Mouse (Mus musculus) neural tube, embryonic 15.5 days (tissue): ENCODE data around the gene Ifit1bl1. TPM values are rescaled to one million over a fixed set of nuclear protein-coding genes. Genes with fewer than 3 reads are reported as not detected.
"Not testable (repeated sequence)": the region's sequence is repeated elsewhere in the genome, so short reads cannot be mapped to it uniquely, and the experiment has no call there.

Source experiments
- ATAC-seq: fragments of 200-750 bp; cut with Nextera tagmentation; 2 replicates; pipeline ENCODE4 v1.8.0; 2017; ENCODE audit warnings: mild to moderate bottlenecking, moderate TSS enrichment, moderate library complexity; ENCODE audit not compliant: low FRiP score
- H3K27ac ChIP-seq: fragments of 300-500 bp; sonication (generic); replicated peaks from 2 replicates; pipeline ENCODE4 v1.5.1; 2015; ENCODE audit warnings: mild to moderate bottlenecking, inconsistent platforms
- H3K27me3 ChIP-seq: fragments of 300-500 bp; sonication (generic); replicated peaks from 2 replicates; pipeline ENCODE4 v1.6.1; 2015; ENCODE audit warnings: inconsistent platforms
- H3K36me3 ChIP-seq: fragments of 300-500 bp; sonication (generic); 2 replicates; pipeline ENCODE4 v1.6.1; 2015; ENCODE audit warnings: inconsistent platforms
- H3K4me1 ChIP-seq: fragments of 300-500 bp; sonication (generic); 2 replicates; pipeline ENCODE4 v1.6.1; 2015; ENCODE audit warnings: inconsistent platforms
- H3K4me2 ChIP-seq: fragments of 300-500 bp; sonication (generic); 2 replicates; pipeline ENCODE4 v1.6.1; 2015; ENCODE audit warnings: inconsistent platforms, mild to moderate bottlenecking, moderate library complexity
- H3K4me3 ChIP-seq: fragments of 300-500 bp; sonication (generic); replicated peaks from 2 replicates; pipeline ENCODE4 v1.5.1; 2015; ENCODE audit warnings: mild to moderate bottlenecking, inconsistent platforms
- H3K9ac ChIP-seq: fragments of 300-500 bp; sonication (generic); replicated peaks from 2 replicates; pipeline ENCODE4 v1.6.1; 2015; ENCODE audit warnings: mild to moderate bottlenecking, inconsistent platforms
- H3K9me3 ChIP-seq: fragments of 300-500 bp; sonication (generic); replicated peaks from 2 replicates; pipeline ENCODE4 v1.6.1; 2016; ENCODE audit warnings: inconsistent platforms
- WGBS: fragments of 180-500 bp; shearing (Covaris S2); methylation state at CpG from one replicate; pipeline ENCODE4 v1.1.7; 2015; ENCODE audit warnings: mixed read lengths; 5-methylcytosine and 5-hydroxymethylcytosine counted together
- polyA plus RNA-seq: library from polyadenylated mRNA; unstranded; fragments of >200 nt; fragmentation: Nextera tagmentation; extraction: Ambion mirVana; gene quantifications from 2 replicates; pipeline ENCODE4 v1.2.1, GENCODE M21; 2015

The Ifit1bl1 gene
- polyA plus RNA-seq, 1 experiment from 2014 or later = 1.7 TPM

DNA sequence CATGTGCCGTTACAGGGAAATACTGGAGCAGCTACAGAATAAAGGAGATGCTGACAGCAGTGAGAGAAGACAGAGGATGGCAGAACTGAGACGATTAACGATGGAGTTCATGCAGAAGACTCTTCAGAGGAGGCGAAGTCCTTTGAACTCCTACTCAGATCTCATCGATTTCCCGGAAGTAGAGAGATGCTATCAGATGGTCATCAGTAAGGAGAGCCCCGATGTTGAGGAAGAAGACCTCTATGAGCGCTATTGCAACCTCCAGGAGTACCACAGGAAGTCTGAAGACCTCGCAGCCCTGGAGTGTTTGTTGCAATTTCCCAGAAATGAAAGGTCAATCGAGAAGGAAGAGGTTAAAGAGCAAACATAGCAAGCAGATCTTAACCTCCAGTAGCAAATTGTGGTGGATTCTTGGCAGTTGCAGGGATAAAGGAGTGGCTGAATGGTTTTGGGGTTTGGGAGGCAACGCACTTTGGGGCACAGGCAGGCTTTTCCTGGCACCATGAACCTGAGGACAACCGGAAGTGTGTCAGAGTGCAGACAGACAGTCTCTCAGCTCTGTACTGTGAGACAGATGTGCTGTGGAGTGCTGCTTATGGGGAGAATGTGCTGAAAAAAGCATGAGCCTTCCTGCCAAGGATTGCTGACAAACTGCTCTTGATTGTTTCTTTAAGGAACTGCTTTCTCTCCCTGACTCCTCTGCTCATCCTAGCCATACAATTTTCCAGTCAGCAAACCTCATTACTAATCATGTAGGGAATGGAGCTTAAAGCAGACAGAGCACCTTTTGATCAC, 13.7 kb downstream of the Ifit1bl1 start:
- not testable (repeated sequence) for H3K4me3 ChIP-seq, H3K9ac ChIP-seq, H3K27ac ChIP-seq, H3K27me3 ChIP-seq, ATAC-seq, H3K36me3 ChIP-seq, H3K4me1 ChIP-seq, H3K4me2 ChIP-seq, H3K9me3 ChIP-seq
- WGBS = 87% methylated on average over 7 of the region's 12 CpGs

- not testable (repeated sequence) for H3K36me3 ChIP-seq, H3K27me3 ChIP-seq, H3K4me1 ChIP-seq, ATAC-seq, H3K4me3 ChIP-seq, H3K4me2 ChIP-seq, H3K27ac ChIP-seq, H3K9ac ChIP-seq, H3K9me3 ChIP-seq
- 78% methylated on average over 5 of the region's 5 CpGs for WGBS
These were observed 15.9 kb downstream of the Ifit1bl1 start for GRCm38 (mm10) chr19:34585740-34586458.

DNA sequence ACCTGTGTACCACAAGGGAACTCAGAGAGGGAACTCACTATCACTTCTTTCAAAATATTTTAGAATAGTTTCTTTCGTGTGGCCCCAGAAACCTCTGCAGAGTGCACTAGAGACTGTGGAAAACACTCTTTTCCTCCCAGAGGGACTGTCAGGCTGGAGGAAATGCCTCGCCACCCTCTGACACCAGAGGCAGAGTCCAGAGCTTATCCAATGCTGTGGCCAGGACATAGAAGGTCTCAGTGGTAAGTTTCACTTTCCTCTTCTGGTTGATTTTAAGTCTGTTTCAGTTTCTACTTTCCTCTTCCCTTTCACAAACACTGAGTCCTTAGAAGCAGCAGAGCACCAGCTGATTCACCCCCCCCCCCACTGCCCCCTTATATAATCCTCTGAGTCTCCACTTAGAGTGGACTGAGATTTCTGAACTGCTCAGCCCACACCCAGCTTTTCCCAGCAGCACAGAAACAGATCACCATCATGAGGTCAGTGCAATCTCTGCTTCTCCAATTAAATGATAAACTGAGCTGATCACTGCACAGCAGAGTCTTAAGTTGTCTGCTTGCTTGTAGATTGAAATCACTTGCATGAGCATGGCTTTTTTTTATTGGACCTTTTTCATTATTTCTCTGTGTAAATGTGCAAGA, 18.5 kb downstream of the Ifit1bl1 start, which contains the start of gene Ifit3:
Gene Ifit3, plus strand, starts transcription at position 406 of the 641 bp plus-strand sequence.
- H3K9me3 ChIP-seq, ATAC-seq, H3K9ac ChIP-seq, H3K27me3 ChIP-seq, H3K4me1 ChIP-seq, H3K27ac ChIP-seq, H3K36me3 ChIP-seq, H3K4me2 ChIP-seq, H3K4me3 ChIP-seq: not testable (repeated sequence)
- 60% methylated on average over 2 of the region's 2 CpGs for WGBS

DNA sequence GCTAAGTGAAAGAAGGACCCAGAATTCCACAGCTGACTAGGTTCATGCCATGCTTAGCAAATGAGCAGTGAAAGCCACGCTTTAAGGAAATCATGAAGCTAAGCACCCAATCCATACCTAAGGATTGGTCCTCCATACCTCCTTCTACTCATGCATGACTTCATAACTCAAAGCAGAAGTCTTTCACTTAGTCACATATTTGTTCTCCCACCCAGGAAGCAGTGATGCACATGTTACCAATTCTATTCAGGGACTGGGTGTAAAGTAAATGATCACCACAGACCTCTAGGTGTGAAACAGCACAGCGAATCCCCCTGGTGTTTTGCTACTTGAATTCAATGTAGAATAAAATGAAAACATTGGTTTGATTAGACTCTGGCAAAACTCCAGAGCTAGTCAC, 19.1 kb downstream of the Ifit1bl1 start:
- ATAC-seq, H3K4me3 ChIP-seq, H3K4me2 ChIP-seq, H3K4me1 ChIP-seq, H3K9ac ChIP-seq, H3K27me3 ChIP-seq, H3K9me3 ChIP-seq, H3K36me3 ChIP-seq, H3K27ac ChIP-seq: not testable (repeated sequence)
- 84% methylated on average over 2 of the region's 2 CpGs for WGBS

DNA sequence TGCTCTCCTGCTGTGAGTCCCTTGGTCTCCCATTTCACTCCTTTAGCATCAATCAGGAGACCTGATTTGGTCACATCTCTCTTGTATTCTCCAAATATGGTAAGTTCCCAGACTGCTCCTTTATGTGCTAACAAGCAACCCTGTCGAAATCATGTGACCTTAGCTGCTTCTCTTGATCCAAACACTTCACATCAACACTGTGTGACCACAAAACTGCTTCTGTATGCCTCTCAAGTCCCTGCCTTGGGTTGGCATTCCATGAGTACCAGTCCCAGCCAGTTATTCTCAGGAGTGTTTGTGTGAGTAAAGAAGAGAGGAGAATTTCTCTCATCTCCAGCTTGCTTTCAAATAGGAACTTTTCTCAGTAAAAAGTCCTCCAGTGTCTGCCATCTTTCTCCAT, 24.6 kb downstream of the Ifit1bl1 start:
- WGBS = 87% methylated on average over 1 of the region's 1 CpGs
- ATAC-seq = no peak
- no peaks in the 10 kb centered on the region for H3K9me3 ChIP-seq
- H3K4me1 ChIP-seq = no peaks in the 10 kb centered on the region
- H3K27ac ChIP-seq = no peak overlapping the region
- no peak overlapping the region for H3K9ac ChIP-seq
- no peak overlapping the region for H3K4me3 ChIP-seq
- no peaks in the 10 kb centered on the region for H3K36me3 ChIP-seq
- no peaks in the 10 kb centered on the region for H3K27me3 ChIP-seq
- no peak overlapping the region for H3K4me2 ChIP-seq

DNA sequence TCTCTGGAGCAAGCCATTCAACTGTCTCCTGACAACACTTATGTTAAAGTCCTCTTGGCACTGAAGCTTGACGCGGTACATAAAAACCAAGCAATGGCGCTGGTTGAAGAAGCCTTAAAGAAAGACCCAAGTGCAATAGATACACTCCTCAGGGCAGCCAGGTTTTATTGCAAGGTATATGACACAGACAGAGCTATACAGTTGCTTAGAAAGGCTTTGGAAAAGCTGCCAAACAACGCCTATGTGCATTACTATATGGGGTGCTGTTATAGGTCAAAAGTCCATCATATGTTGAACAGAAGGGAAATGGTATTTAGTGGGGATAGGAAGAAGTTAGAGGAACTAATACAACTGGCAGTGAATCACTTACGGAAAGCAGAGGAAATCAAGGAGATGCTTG, 28.1 kb downstream of the Ifit1bl1 start:
- no peaks in the 10 kb centered on the region for H3K27me3 ChIP-seq
- WGBS = 94% methylated on average over 5 of the region's 5 CpGs
- no peak for ATAC-seq
- peaks cover 9% of the 10 kb centered on the region; the same call in 1 of the 2 replicates for H3K4me1 ChIP-seq
- no peak overlapping the region for H3K4me3 ChIP-seq
- H3K36me3 ChIP-seq = no peaks in the 10 kb centered on the region
- no peak overlapping the region for H3K4me2 ChIP-seq
- H3K9me3 ChIP-seq = no peaks in the 10 kb centered on the region
- H3K27ac ChIP-seq = no peak overlapping the region
- no peak overlapping the region for H3K9ac ChIP-seq

GRCm38 (mm10) chr19:34571080-34571479, 30.7 kb downstream of the Ifit1bl1 start:
- ATAC-seq = no peak
- Histone ChIP-seq H3K9ac (no peak overlapping the region), H3K4me1 (peaks cover 9% of the 10 kb centered on the region; the same call in 1 of the 2 replicates), H3K4me2 (no peak overlapping the region), H3K4me3 (no peak overlapping the region), H3K27ac (no peak overlapping the region), H3K36me3 (no peaks in the 10 kb centered on the region), H3K27me3 (no peaks in the 10 kb centered on the region), H3K9me3 (no peaks in the 10 kb centered on the region)
- 64% methylated on average over 1 of the region's 1 CpGs for WGBS

GRCm38 (mm10) chr19:34569896-34570476, 31.8 kb downstream of the Ifit1bl1 start:
- H3K9ac ChIP-seq = no peak overlapping the region
- H3K4me3 ChIP-seq = no peak overlapping the region
- no peaks in the 10 kb centered on the region for H3K27me3 ChIP-seq
- peaks cover 9% of the 10 kb centered on the region; the same call in 1 of the 2 replicates for H3K4me1 ChIP-seq
- H3K27ac ChIP-seq = no peak overlapping the region
- H3K36me3 ChIP-seq = no peaks in the 10 kb centered on the region
- ATAC-seq = no peak
- no peak overlapping the region for H3K4me2 ChIP-seq
- WGBS = 83% methylated on average over 4 of the region's 4 CpGs
- H3K9me3 ChIP-seq = no peaks in the 10 kb centered on the region

- Histone ChIP-seq H3K4me2 (no peak overlapping the region), H3K36me3 (no peaks in the 10 kb centered on the region), H3K27me3 (no peaks in the 10 kb centered on the region), H3K4me1 (peaks cover 9% of the 10 kb centered on the region; the same call in 1 of the 2 replicates), H3K9me3 (no peaks in the 10 kb centered on the region), H3K9ac (no peak overlapping the region), H3K4me3 (no peak overlapping the region), H3K27ac (no peak overlapping the region)
- no peak for ATAC-seq
- WGBS = 71% methylated on average over 7 of the region's 7 CpGs
These were observed 32.5 kb downstream of the Ifit1bl1 start for GRCm38 (mm10) chr19:34568988-34569895.

DNA sequence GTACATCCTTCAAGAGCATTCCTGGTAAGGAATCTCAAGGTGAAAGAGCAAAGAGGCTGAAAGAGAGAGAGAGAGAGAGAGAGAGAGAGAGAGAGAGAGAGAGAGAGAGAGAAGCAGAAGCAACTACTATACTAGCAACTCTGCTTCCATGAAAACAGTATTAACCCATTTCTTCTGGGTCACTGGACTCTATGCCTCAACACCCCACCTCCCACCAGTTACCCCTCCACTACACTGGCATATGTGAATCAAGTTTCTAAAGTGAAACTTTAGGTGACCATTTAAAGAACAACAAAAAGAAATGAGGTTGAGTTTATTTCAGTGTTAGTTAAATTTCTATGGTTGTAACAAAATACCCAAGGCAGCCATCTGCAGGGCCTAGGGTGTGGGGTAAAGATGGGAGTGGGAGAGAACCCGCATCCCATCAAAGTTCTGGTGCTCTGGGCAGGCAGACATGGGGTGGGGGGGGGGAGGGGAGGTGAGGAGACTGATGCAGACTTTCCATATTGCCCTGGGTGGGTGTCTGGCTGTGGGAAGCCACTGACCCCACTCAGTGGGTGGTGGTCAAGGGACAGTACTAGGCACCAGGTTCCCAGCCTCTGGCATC, 35.5 kb downstream of the Ifit1bl1 start:
- Histone ChIP-seq H3K4me2 (no peak overlapping the region), H3K4me3 (no peak overlapping the region), H3K9ac (no peak overlapping the region), H3K36me3 (no peaks in the 10 kb centered on the region), H3K9me3 (no peaks in the 10 kb centered on the region), H3K27ac (no peak overlapping the region), H3K27me3 (no peaks in the 10 kb centered on the region), H3K4me1 (peaks cover 8% of the 10 kb centered on the region; the same call in 1 of the 2 replicates)
- no peak for ATAC-seq
- 100% methylated on average over 1 of the region's 1 CpGs for WGBS
